Mouse (Mus musculus) cerebellum, adult 9-10 months (tissue): ENCODE results near the gene Fgf22.
A peak's percentile ranks its signal among the peaks of the same experiment; 100 is the strongest.

ENCODE experiments used
- DNase-seq: peaks from one replicate; pipeline ENCODE4 v3.0.0; 2022

The Fgf22 gene

DNA sequence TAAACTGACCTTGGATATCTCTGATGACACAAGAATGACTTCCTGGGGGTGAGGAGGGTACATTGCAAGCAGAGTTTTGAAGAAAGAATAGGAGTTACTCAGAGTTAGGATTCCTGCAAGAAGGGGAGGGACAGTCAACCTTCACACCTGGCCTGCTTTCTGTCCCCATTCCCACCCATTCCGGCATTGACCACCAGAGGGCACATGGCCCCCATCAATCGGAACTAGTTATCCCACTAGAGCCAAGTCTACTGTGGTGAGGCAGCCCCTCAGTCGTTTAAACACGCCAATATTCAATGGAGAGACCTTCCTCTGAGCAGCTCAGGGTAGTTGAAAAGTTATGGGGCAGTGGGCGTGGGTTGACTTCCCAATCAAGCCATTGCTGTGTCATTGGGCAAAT lies 13.5 kb downstream of the Fgf22 start:
- peak; percentile 87 for DNase-seq

- no peak for DNase-seq
Observed at GRCm38 (mm10) chr10:79769329-79769728, 14.5 kb downstream of the Fgf22 start.

DNA sequence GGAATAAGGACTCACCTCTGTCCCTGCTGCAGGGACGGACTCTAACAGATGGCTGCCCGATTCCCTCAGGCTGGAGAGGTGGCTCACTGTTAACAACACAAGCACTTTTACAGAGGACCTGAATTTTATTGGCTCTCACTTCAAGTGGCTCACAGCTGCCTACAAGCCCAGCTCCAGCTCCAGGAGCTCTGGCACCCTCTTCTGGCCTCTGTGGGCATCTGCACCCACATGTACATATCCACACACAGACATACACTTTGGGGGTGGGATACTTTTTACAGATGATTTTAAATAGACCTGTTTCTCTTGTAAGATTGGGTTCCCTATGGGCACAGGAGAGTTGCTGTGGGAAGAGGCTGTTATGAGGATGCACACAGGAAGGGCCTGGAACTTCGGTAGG lies 17.4 kb downstream of the Fgf22 start:
- DNase-seq, result no peak

GRCm38 (mm10) chr10:79773208-79773607 lies 18.3 kb downstream of the Fgf22 start:
- no peak for DNase-seq

- no peak for DNase-seq
Observed at GRCm38 (mm10) chr10:79774486-79775279, 19.8 kb downstream of the Fgf22 start.

- no peak for DNase-seq
Observed at GRCm38 (mm10) chr10:79777103-79777531, 22.2 kb downstream of the Fgf22 start, which contains the start of gene Fstl3. Gene Fstl3, plus strand, starts transcription at chr10:79777272.

DNA sequence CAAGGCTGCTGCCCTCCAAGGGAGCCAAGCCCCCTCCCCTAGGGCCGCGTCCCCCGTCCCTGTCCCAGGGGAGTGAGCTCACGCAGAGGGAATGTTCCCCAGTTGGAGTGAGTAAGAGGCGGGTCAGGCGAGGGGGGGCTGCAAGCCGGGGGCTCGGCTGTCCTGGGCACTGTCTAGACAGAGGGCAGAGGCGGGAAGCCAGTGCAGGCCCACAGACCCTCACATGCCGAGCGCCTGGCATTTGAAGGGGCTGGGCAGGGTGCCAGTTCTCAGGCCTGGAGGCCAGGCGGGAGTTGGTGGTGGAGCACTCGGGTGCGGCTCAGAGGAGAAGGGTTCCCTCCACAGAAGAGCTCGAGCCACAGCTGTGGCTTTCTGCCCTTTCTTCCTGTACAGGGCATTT lies 23.1 kb downstream of the Fgf22 start:
- peak; percentile 52 for DNase-seq

GRCm38 (mm10) chr10:79779193-79779592 lies 24.3 kb downstream of the Fgf22 start:
- no peak for DNase-seq

GRCm38 (mm10) chr10:79779784-79780663 lies 25.1 kb downstream of the Fgf22 start:
- DNase-seq, result peak; percentile 98

GRCm38 (mm10) chr10:79780664-79781015 lies 25.8 kb downstream of the Fgf22 start:
- no peak for DNase-seq

GRCm38 (mm10) chr10:79781139-79781538 lies 26.3 kb downstream of the Fgf22 start:
- DNase-seq, result peak; percentile 66

GRCm38 (mm10) chr10:79781956-79782355 lies 27.1 kb downstream of the Fgf22 start:
- peak; percentile 51 for DNase-seq

DNA sequence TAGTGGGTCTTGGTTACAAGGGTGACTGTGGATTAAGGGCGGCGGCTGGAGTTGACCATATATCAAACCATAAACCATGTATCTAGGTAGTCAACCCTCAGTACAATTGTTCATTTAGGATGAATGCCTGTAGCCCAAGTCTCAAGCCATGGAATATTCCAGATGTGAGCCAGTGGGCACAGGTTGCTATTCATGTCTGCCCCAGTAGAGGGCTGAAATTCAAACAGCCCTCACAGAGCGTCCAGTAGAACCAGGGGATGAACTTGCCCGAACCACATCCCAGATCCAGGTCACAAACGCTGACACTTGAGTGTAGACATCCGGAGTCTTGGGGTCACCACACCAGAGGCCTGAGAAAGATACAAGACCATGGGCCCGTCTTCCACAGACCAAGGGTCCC lies 28.2 kb downstream of the Fgf22 start:
- peak; percentile 44 for DNase-seq

- DNase-seq, result no peak
Observed at GRCm38 (mm10) chr10:79783920-79784800, 29.3 kb downstream of the Fgf22 start.

DNA sequence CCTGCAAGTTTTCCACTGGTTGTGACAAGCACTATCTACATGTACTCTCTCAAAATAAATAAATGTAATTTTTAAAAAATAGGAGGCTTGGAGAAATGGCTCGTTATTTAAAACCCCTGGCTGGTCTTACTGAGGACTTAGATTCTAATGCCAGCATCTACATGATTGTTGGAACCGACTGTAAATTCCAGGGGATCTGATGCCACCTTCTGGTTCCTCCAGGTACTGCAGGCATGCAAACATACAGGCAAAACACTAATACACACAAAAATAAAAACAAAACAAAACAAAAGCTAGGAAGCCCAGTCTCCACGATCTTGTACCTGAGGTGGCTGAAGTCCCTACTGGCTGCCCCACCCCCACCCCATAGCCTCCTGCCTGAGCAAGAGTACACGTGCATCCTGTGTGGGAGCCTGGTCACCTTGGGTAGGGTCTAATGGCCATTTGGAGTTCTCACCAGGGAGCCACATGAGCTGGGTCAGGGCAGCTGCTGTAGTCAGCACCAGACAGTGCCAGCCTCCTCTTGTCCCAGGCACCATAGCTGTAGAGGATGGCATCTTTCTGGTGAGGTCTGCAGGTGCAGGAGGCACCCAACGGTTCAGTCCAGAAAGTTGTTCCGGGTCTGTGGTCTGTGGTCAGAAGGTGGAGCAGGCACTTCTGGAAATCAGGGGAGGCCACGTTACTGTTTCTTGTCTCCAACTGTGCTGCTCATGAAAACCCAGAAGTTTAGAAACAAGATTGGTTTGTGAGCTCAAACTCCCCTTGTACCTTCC lies 33.7 kb downstream of the Fgf22 start:
- DNase-seq, result peak; percentile 88

DNA sequence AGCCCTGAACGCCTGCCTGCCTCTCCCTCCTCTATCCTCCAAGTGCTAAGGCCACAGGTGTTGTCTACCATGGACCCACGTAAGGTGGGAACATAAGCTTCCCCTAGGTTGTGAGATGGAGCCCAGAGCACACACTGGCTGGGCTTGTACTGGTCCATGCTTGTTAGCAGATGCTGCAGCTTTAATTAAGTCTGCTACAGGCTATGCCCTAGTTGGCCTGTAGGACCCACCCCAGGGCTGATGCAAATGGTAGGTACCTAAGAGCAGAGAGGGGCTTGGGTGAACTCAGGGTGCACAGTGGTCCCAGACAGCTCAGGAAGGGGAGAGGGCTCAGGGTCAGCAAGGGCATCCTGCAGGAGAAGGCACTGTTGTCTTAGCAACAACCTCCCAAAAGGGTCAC lies 34.7 kb downstream of the Fgf22 start:
- no peak for DNase-seq

- DNase-seq, result no peak
Observed at GRCm38 (mm10) chr10:79790861-79791260, 36.0 kb downstream of the Fgf22 start, which contains the start of gene Prss57. Gene Prss57, minus strand, starts transcription at chr10:79790961.

GRCm38 (mm10) chr10:79792339-79793040 lies 37.6 kb downstream of the Fgf22 start:
- no peak for DNase-seq

DNA sequence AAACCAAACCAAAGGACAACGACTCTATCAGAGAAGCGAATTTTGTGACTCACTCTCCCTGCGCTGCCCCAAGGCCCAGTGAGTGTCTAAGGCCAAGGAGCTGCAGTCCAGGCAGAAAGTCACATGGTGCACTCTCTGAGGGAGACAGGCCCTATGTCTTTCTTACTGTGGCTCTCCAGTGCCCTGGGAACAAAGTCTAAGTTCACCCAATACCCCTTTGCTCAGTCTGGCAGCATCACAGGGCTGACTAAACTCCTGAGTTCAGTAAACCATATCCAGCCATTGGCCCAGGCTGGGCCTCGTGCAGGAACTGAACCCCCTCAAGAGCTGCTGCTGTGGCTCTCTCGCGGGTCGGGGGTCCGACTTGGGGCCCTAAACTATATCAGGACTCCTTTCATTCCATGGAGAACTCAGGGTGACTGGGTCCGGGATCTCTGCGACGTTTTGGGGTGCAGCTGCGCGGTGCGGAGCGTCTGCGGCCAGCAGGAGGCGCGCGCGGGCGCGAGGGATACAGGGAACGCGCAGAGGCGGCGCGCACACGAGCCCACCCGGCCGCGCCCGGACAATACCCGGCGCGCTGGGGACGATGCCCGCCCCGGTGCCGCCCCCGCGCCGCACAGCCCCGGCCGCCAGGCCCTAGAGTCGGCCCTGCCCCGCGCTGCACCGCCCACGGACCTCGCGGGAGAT lies 38.3 kb downstream of the Fgf22 start, which contains the start of gene Palm:
Gene Palm, plus strand, starts transcription at position 522 of the 687 bp plus-strand sequence.
- DNase-seq, result peak; percentile 85

GRCm38 (mm10) chr10:79793738-79794490 lies 39.0 kb downstream of the Fgf22 start:
- peak; percentile 68 for DNase-seq
